ENCODE assay signal across 11 mouse cellular contexts in genomic region chr19:29468941-29469685, GRCm38 (mm10). TPM values are rescaled to one million over a fixed set of nuclear protein-coding genes. Genes with fewer than 3 reads are reported as not detected.
A peak's percentile ranks its signal among the peaks of the same experiment; 100 is the strongest.
DNase-seq lines count a peak whose midpoint lies in the region; ATAC-seq and TF ChIP-seq lines count a peak whose summit lies in the region.
"Had no signal": no experiment of that assay in that cellular context is flagged by ENCODE, and none has a peak within 500 bp of the region (broad histone marks: within the 10 kb centered on the region; RNA-seq: fewer than 3 reads in every experiment).

No protein-coding gene starts in this region.

- ATAC-seq in heart, embryonic 14.5 days (ENCODE audit: insufficient number of reproducible peaks, insufficient read depth, low FRiP score, low read depth), result peak; percentile 62; the same call in 1 of the 2 replicates
- ATAC-seq in stomach, postnatal 0 days (ENCODE audit: low FRiP score, low TSS enrichment), result no peak
- ATAC-seq in monocyte, adult 5-6 weeks (replicated peaks; ENCODE audit: insufficient number of reproducible peaks, low FRiP score, low TSS enrichment, poor library complexity, severe bottlenecking), result no peak

- H3K9me3 ChIP-seq in heart, embryonic 14.5 days (ENCODE audit: control insufficient read depth, low read length), result no peaks in the 10 kb centered on the region
- no peaks in the 10 kb centered on the region for H3K9me3 ChIP-seq in stomach, postnatal 0 days (ENCODE audit: control insufficient read depth, low read length)
- H3K9me3 ChIP-seq in embryonic facial prominence, embryonic 10.5 days, result no peaks in the 10 kb centered on the region
- H3K9me3 ChIP-seq: liver, embryonic 13.5 days had no signal

- no peak for TF ChIP-seq POLR2A in lung, adult 2 months (IDR thresholded peaks at IDR 0.05; ENCODE audit: borderline replicate concordance, extremely low read depth, low read depth, low read length)

- DNase-seq in lung, adult 18-20 months, result peak; percentile 60 to 67
- DNase-seq in lung, adult 2 months, result no peak
- DNase-seq in kidney, postnatal 4 days, result peak; percentile 72 to 81
- peak; percentile 49 for DNase-seq in stomach, postnatal 0 days (ENCODE audit: low spot score)
- no peak for DNase-seq in embryonic facial prominence, embryonic 10.5 days (ENCODE audit: low spot score)
- DNase-seq in urinary bladder, postnatal 25 days (ENCODE audit: low spot score), result no peak
- DNase-seq: cerebellum, postnatal 36 days; liver, embryonic 13.5 days had no signal

- no peak overlapping the region for H3K9ac ChIP-seq in heart, embryonic 14.5 days (ENCODE audit: low read length)
- H3K9ac ChIP-seq in stomach, postnatal 0 days (ENCODE audit: low read length), result no peak overlapping the region
- H3K9ac ChIP-seq: liver, embryonic 13.5 days had no signal

- no peaks in the 10 kb centered on the region for H3K27me3 ChIP-seq in heart, embryonic 14.5 days (ENCODE audit: control insufficient read depth, insufficient read depth, low read length)
- no peaks in the 10 kb centered on the region for H3K27me3 ChIP-seq in stomach, postnatal 0 days (ENCODE audit: control insufficient read depth, insufficient read depth, low read length)
- H3K27me3 ChIP-seq in embryonic facial prominence, embryonic 10.5 days (replicated peaks; ENCODE audit: low read depth, poor library complexity, severe bottlenecking), result no peaks in the 10 kb centered on the region
- H3K27me3 ChIP-seq: liver, embryonic 13.5 days had no signal

- H3K4me2 ChIP-seq in heart, embryonic 14.5 days (ENCODE audit: low read length), result peak overlapping the region; percentile 11; the same call in 1 of the 2 replicates
- no peak overlapping the region for H3K4me2 ChIP-seq in stomach, postnatal 0 days (replicated peaks; ENCODE audit: low read depth)
- H3K4me2 ChIP-seq: liver, embryonic 13.5 days had no signal

- no peak for TF ChIP-seq CTCF in lung, adult 2 months (IDR thresholded peaks at IDR 0.05; ENCODE audit: insufficient read depth, low read length)
- no peak for TF ChIP-seq CTCF in stomach, postnatal 0 days (IDR thresholded peaks at IDR 0.05; ENCODE audit: low read depth)

- peak overlapping the region; percentile 92 to 95 for H3K27ac ChIP-seq in heart, embryonic 14.5 days (replicated peaks in 1 of 2; ENCODE audit: control insufficient read depth in 1 of 2, insufficient read depth in 1 of 2, low read depth in 2 of 2, low read length in 2 of 2)
- H3K27ac ChIP-seq in stomach, postnatal 0 days (replicated peaks), result no peak overlapping the region
- H3K27ac ChIP-seq in embryonic facial prominence, embryonic 10.5 days (replicated peaks), result no peak overlapping the region
- H3K27ac ChIP-seq: liver, embryonic 13.5 days had no signal

- TF ChIP-seq EP300 in stomach, postnatal 0 days (optimal IDR thresholded peaks at IDR 0.05), result no peak

- H3K4me1 ChIP-seq in lung, adult 2 months (ENCODE audit: control insufficient read depth, insufficient read depth, low read length), result peaks cover 6% of the 10 kb centered on the region
- peaks cover 25 to 41% of the 10 kb centered on the region in 2 experiments for H3K4me1 ChIP-seq in heart, embryonic 14.5 days (ENCODE audit: control insufficient read depth in 2 of 2, insufficient read depth in 2 of 2, low read length in 2 of 2)
- 0 out of 2 replicates have a peak, but pooled peaks cover 3% of the 10 kb centered on the region for H3K4me1 ChIP-seq in stomach, postnatal 0 days (replicated peaks; ENCODE audit: control insufficient read depth, insufficient read depth)
- peaks cover 14% of the 10 kb centered on the region for H3K4me1 ChIP-seq in embryonic facial prominence, embryonic 10.5 days

- no peaks in the 10 kb centered on the region for H3K36me3 ChIP-seq in heart, embryonic 14.5 days (ENCODE audit: control insufficient read depth, insufficient read depth, low read length)
- H3K36me3 ChIP-seq in stomach, postnatal 0 days (ENCODE audit: control insufficient read depth, insufficient read depth, low read length), result no peaks in the 10 kb centered on the region
- no peaks in the 10 kb centered on the region for H3K36me3 ChIP-seq in embryonic facial prominence, embryonic 10.5 days (replicated peaks)
- H3K36me3 ChIP-seq: liver, embryonic 13.5 days had no signal

- WGBS in lung, adult 2 months, result 51% methylated on average over 10 of the region's 10 CpGs
- 22% methylated on average over 10 of the region's 10 CpGs for WGBS in heart, embryonic 14.5 days
- WGBS in stomach, postnatal 0 days, result 50% methylated on average over 10 of the region's 10 CpGs
- 89% methylated on average over 10 of the region's 10 CpGs for WGBS in embryonic facial prominence, embryonic 10.5 days

- no peak overlapping the region for H3K4me3 ChIP-seq in lung, adult 2 months (replicated peaks; ENCODE audit: extremely low read depth, low read depth, low read length)
- no peak overlapping the region for H3K4me3 ChIP-seq in heart, embryonic 14.5 days (ENCODE audit: control insufficient read depth in 1 of 2, insufficient read depth in 1 of 2, low read depth in 1 of 2, low read length in 2 of 2)
- no peak overlapping the region for H3K4me3 ChIP-seq in stomach, postnatal 0 days (ENCODE audit: low read depth, low read length)
- H3K4me3 ChIP-seq in embryonic facial prominence, embryonic 10.5 days, result no peak overlapping the region
- H3K4me3 ChIP-seq: liver, embryonic 13.5 days had no signal

RNA-seq across cellular contexts. Expression of gene Ric1, which starts 53.0 kb away (rescaled TPM):
- 12.3 and 19.1 TPM in 2 replicates for polyA plus RNA-seq in lung, adult 2 months (2012; rRNA removed)
- 8.3 and 9.7 TPM in 2 replicates for polyA plus RNA-seq in heart, embryonic 14.5 days (2014; fragmentation: Nextera tagmentation; extraction: Ambion mirVana)
- polyA plus RNA-seq in stomach, postnatal 0 days (2015; fragmentation: Nextera tagmentation; extraction: Ambion mirVana), result 7.4 and 7.6 TPM in 2 replicates
- 58.8 to 70.8 TPM (median 64.9 TPM) in 3 replicates for total RNA-seq in monocyte, adult 5-6 weeks (2017)
- 17.1 and 20.0 TPM in 2 replicates for polyA plus RNA-seq in embryonic facial prominence, embryonic 10.5 days (2016; fragmentation: Nextera tagmentation; extraction: Ambion mirVana)

RNA-seq across cellular contexts. Expression of gene Pdcd1lg2, which starts 58.4 kb away (rescaled TPM):
- 0.29 and 0.37 TPM in 2 replicates for polyA plus RNA-seq in lung, adult 2 months (2012; rRNA removed)
- not detected in 2 replicates for polyA plus RNA-seq in heart, embryonic 14.5 days (2014; fragmentation: Nextera tagmentation; extraction: Ambion mirVana)
- 0.05 and 0.06 TPM in 2 replicates for polyA plus RNA-seq in stomach, postnatal 0 days (2015; fragmentation: Nextera tagmentation; extraction: Ambion mirVana)
- 3.8 to 7.9 TPM (median 6.5 TPM) in 3 replicates for total RNA-seq in monocyte, adult 5-6 weeks (2017)
- not detected in 2 replicates for polyA plus RNA-seq in embryonic facial prominence, embryonic 10.5 days (2016; fragmentation: Nextera tagmentation; extraction: Ambion mirVana)
- polyA plus RNA-seq: gonadal fat pad, adult 2 months had no signal

Comparison
In these comparisons a context has a peak if more than half of its experiments do, and no peak if none do; other contexts are left out.
1. DNase-seq: peak in lung, adult 18-20 months (2 of 2), kidney, postnatal 4 days (2 of 2) and stomach, postnatal 0 days (single experiment); none in lung, adult 2 months (single experiment), embryonic facial prominence, embryonic 10.5 days (single experiment) and urinary bladder, postnatal 25 days (single experiment).
2. H3K27ac ChIP-seq: peak in heart, embryonic 14.5 days (2 of 2); none in stomach, postnatal 0 days (single experiment) and embryonic facial prominence, embryonic 10.5 days (single experiment).